Mouse (Mus musculus): Measurements from ENCODE around the gene Gm428. TPM values are rescaled to one million over a fixed set of nuclear protein-coding genes. Genes with fewer than 3 reads are reported as not detected.

The Gm428 gene
- total and polyA plus RNA-seq, 3 experiments, result not detected

- TF ChIP-seq GATA1 (IDR thresholded peaks at IDR 0.05; ENCODE audit: low read depth, low read length) (no peak), E2F4 (IDR thresholded peaks at IDR 0.05; ENCODE audit: borderline replicate concordance, low read depth, low read length) (no peak), RAD21 (IDR thresholded peaks at IDR 0.05; ENCODE audit: low read depth, low read length) (no peak), KAT2A (conservative IDR thresholded peaks at IDR 0.05; ENCODE audit: low read depth, low read length) (no peak), SIN3A (IDR thresholded peaks at IDR 0.05; ENCODE audit: low read length) (no peak)
These were observed 35.4 kb downstream of the Gm428 start (continued) for GRCm38 (mm10) chr4:73718761-73719160.

GRCm38 (mm10) chr4:73719819-73720218 is 36.5 kb downstream of the Gm428 start:
- Histone ChIP-seq H3K36me3 (ENCODE audit: control insufficient read depth in 1 of 2, insufficient read depth in 2 of 2, low read length in 2 of 2) (no peaks in the 10 kb centered on the region), H3K79me2 (ENCODE audit: control insufficient read depth, insufficient read depth, low read length, poor library complexity) (no peaks in the 10 kb centered on the region), H3K9ac (ENCODE audit: control insufficient read depth, low read depth, low read length, poor library complexity, severe bottlenecking) (no peak overlapping the region), H3K27me3 (ENCODE audit: control insufficient read depth in 1 of 2, insufficient read depth in 2 of 2, low read length in 2 of 2) (no peaks in the 10 kb centered on the region), H3K4me3 (ENCODE audit: control insufficient read depth in 1 of 2, insufficient read depth in 1 of 2, low read depth in 2 of 2, low read length in 2 of 2) (no peak overlapping the region), H3K4me1 (ENCODE audit: control insufficient read depth in 1 of 2, insufficient read depth in 2 of 2, low read length in 2 of 2) (no peaks in the 10 kb centered on the region), H3K9me3 (replicated peaks; ENCODE audit: insufficient read depth, low read length) (no peaks in the 10 kb centered on the region), H3K27ac (ENCODE audit: control insufficient read depth, low read depth, low read length) (no peak overlapping the region)
- DNase-seq (ENCODE audit: low read depth, low spot score), result no peak
- no peak for TF ChIP-seq POLR2AphosphoS5 (IDR thresholded peaks at IDR 0.05; ENCODE audit: borderline replicate concordance, low read depth, low read length)
- TF ChIP-seq NELFE (IDR thresholded peaks at IDR 0.05; ENCODE audit: low read depth, low read length), result no peak
- no peak for TF ChIP-seq EP300 (IDR thresholded peaks at IDR 0.05; ENCODE audit: low read depth in 1 of 2, low read length in 2 of 2)
- no peak for TF ChIP-seq JUND (IDR thresholded peaks at IDR 0.05; ENCODE audit: low read depth, low read length)
- no peak for TF ChIP-seq ELF1 (IDR thresholded peaks at IDR 0.05; ENCODE audit: low read depth, low read length)
- no peak for TF ChIP-seq HCFC1 (IDR thresholded peaks at IDR 0.05; ENCODE audit: low read depth, low read length)
- TF ChIP-seq TBP (IDR thresholded peaks at IDR 0.05; ENCODE audit: low read depth, low read length), result no peak
- TF ChIP-seq BHLHE40 (IDR thresholded peaks at IDR 0.05; ENCODE audit: borderline replicate concordance, low read depth, low read length), result no peak
- TF ChIP-seq USF2 (IDR thresholded peaks at IDR 0.05; ENCODE audit: borderline replicate concordance in 1 of 2, insufficient read depth in 1 of 2, low read depth in 1 of 2, low read length in 2 of 2), result no peak
- TF ChIP-seq SIN3A (IDR thresholded peaks at IDR 0.05; ENCODE audit: low read length), result no peak
- no peak for TF ChIP-seq MEF2A (IDR thresholded peaks at IDR 0.05; ENCODE audit: extremely low read depth, insufficient replicate concordance, low read depth, low read length, poor library complexity, severe bottlenecking)
- no peak for TF ChIP-seq ZKSCAN1 (IDR thresholded peaks at IDR 0.05; ENCODE audit: low read depth, low read length)
- TF ChIP-seq RAD21 (IDR thresholded peaks at IDR 0.05; ENCODE audit: low read depth, low read length), result no peak
- no peak for TF ChIP-seq ETS1 (IDR thresholded peaks at IDR 0.05; ENCODE audit: low read depth, low read length)
- TF ChIP-seq TAL1 (IDR thresholded peaks at IDR 0.05; ENCODE audit: low read length), result no peak
- no peak for TF ChIP-seq RCOR1 (IDR thresholded peaks at IDR 0.05; ENCODE audit: low read depth, low read length)
- no peak for TF ChIP-seq NRF1 (IDR thresholded peaks at IDR 0.05; ENCODE audit: insufficient read depth, low read depth, low read length, poor library complexity, severe bottlenecking)
- no peak for TF ChIP-seq MYB (IDR thresholded peaks at IDR 0.05; ENCODE audit: low read depth, low read length)
- TF ChIP-seq TCF12 (IDR thresholded peaks at IDR 0.05; ENCODE audit: low read depth, low read length), result no peak
- no peak for TF ChIP-seq ZMIZ1 (IDR thresholded peaks at IDR 0.05; ENCODE audit: low read depth, low read length)

Other genes with a start within 250 kb of the Gm428 start
- not detected in 2 replicates for gene Gm11238, start 75.6 kb upstream of the Gm428 start, total RNA-seq (2012; rRNA removed)
- gene Gm11238, start 75.6 kb upstream of the Gm428 start, polyA plus RNA-seq (2012; ENCODE audit: insufficient read depth in 1 of 2, insufficient read length in 2 of 2, low read depth in 1 of 2, low replicate concordance in 2 of 2, missing spikeins in 1 of 2), result not detected
- gene Gm11237, start 60.5 kb upstream of the Gm428 start, total RNA-seq (2012; rRNA removed), result not detected in 2 replicates
- gene Gm11237, start 60.5 kb upstream of the Gm428 start, polyA plus RNA-seq (2012; ENCODE audit: insufficient read depth in 1 of 2, insufficient read length in 2 of 2, low read depth in 1 of 2, low replicate concordance in 2 of 2, missing spikeins in 1 of 2), result not detected
- not detected in 2 replicates for gene Gm11236, start 45.4 kb upstream of the Gm428 start, total RNA-seq (2012; rRNA removed)
- not detected for gene Gm11236, start 45.4 kb upstream of the Gm428 start, polyA plus RNA-seq (2012; ENCODE audit: insufficient read depth in 1 of 2, insufficient read length in 2 of 2, low read depth in 1 of 2, low replicate concordance in 2 of 2, missing spikeins in 1 of 2)
- not detected in 2 replicates for gene Gm11239, start 15.2 kb upstream of the Gm428 start, total RNA-seq (2012; rRNA removed)
- not detected for gene Gm11239, start 15.2 kb upstream of the Gm428 start, polyA plus RNA-seq (2012; ENCODE audit: insufficient read depth in 1 of 2, insufficient read length in 2 of 2, low read depth in 1 of 2, low replicate concordance in 2 of 2, missing spikeins in 1 of 2)
- not detected in 2 replicates for gene Rasef, start 107.5 kb downstream of the Gm428 start, total RNA-seq (2012; rRNA removed)
- gene Rasef, start 107.5 kb downstream of the Gm428 start, polyA plus RNA-seq (2012; ENCODE audit: insufficient read depth in 1 of 2, insufficient read length in 2 of 2, low read depth in 1 of 2, low replicate concordance in 2 of 2, missing spikeins in 1 of 2), result not detected
- gene Gm11758, start 192.8 kb downstream of the Gm428 start, total RNA-seq (2012; rRNA removed), result not detected in 2 replicates
- not detected for gene Gm11758, start 192.8 kb downstream of the Gm428 start, polyA plus RNA-seq (2012; ENCODE audit: insufficient read depth in 1 of 2, insufficient read length in 2 of 2, low read depth in 1 of 2, low replicate concordance in 2 of 2, missing spikeins in 1 of 2)
- gene Gm11757, start 207.6 kb downstream of the Gm428 start, total RNA-seq (2012; rRNA removed), result not detected in 2 replicates
- not detected for gene Gm11757, start 207.6 kb downstream of the Gm428 start, polyA plus RNA-seq (2012; ENCODE audit: insufficient read depth in 1 of 2, insufficient read length in 2 of 2, low read depth in 1 of 2, low replicate concordance in 2 of 2, missing spikeins in 1 of 2)
- gene Gm13871, start 222.4 kb downstream of the Gm428 start, total RNA-seq (2012; rRNA removed), result not detected in 2 replicates
- gene Gm13871, start 222.4 kb downstream of the Gm428 start, polyA plus RNA-seq (2012; ENCODE audit: insufficient read depth in 1 of 2, insufficient read length in 2 of 2, low read depth in 1 of 2, low replicate concordance in 2 of 2, missing spikeins in 1 of 2), result not detected
- not detected in 2 replicates for gene Gm11756, start 237.2 kb downstream of the Gm428 start, total RNA-seq (2012; rRNA removed)
- not detected for gene Gm11756, start 237.2 kb downstream of the Gm428 start, polyA plus RNA-seq (2012; ENCODE audit: insufficient read depth in 1 of 2, insufficient read length in 2 of 2, low read depth in 1 of 2, low replicate concordance in 2 of 2, missing spikeins in 1 of 2)